Mouse (Mus musculus) heart, embryonic 14.5 days (tissue): ENCODE measurements around the gene 4930435E12Rik. TPM values are rescaled to one million over a fixed set of nuclear protein-coding genes. Genes with fewer than 3 reads are reported as not detected.

ENCODE experiments used
- ATAC-seq: fragments of 200-750 bp; cut with Nextera tagmentation; 2 replicates; pipeline ENCODE4 v1.8.0; 2017; ENCODE audit warnings: low read depth, moderate TSS enrichment; ENCODE audit not compliant: insufficient number of reproducible peaks, insufficient read depth, low FRiP score
- H3K27ac ChIP-seq, 2 experiments: fragments of 200-500 bp in 1 of 2; fragments of 300-500 bp in 1 of 2; sonication (generic) in 1 of 2; replicated peaks in 1 of 2; 2 replicates each; pipeline ENCODE4 v1.5.1; 2012 to 2014; ENCODE audit warnings: low read depth in 2 of 2, low read length in 2 of 2, control low read depth in 1 of 2, mild to moderate bottlenecking in 1 of 2, mixed read lengths in 1 of 2; ENCODE audit not compliant: control insufficient read depth in 1 of 2, insufficient read depth in 1 of 2
- H3K27me3 ChIP-seq: fragments of 300-500 bp; sonication (generic); 2 replicates; pipeline ENCODE4 v1.6.1; 2014; ENCODE audit warnings: mild to moderate bottlenecking, low read length, control low read depth; ENCODE audit not compliant: control insufficient read depth, insufficient read depth
- H3K36me3 ChIP-seq: fragments of 300-500 bp; sonication (generic); 2 replicates; pipeline ENCODE4 v1.6.1; 2014; ENCODE audit warnings: mild to moderate bottlenecking, control low read depth, low read length, mixed read lengths; ENCODE audit not compliant: control insufficient read depth, insufficient read depth
- H3K4me1 ChIP-seq, 2 experiments: fragments of 200-500 bp in 1 of 2; fragments of 300-500 bp in 1 of 2; sonication (generic) in 1 of 2; 2 replicates each; pipeline ENCODE4 v1.6.1; 2012 to 2014; ENCODE audit warnings: low read length in 2 of 2, control low read depth in 1 of 2, mixed read lengths in 1 of 2; ENCODE audit not compliant: control insufficient read depth in 2 of 2, insufficient read depth in 2 of 2
- H3K4me2 ChIP-seq: fragments of 300-500 bp; sonication (generic); 2 replicates; pipeline ENCODE4 v1.6.1; 2014; ENCODE audit warnings: mild to moderate bottlenecking, low read length
- H3K4me3 ChIP-seq, 2 experiments: fragments of 200-500 bp in 1 of 2; fragments of 300-500 bp in 1 of 2; sonication (generic) in 1 of 2; 2 replicates each; pipeline ENCODE4 v1.5.1; 2012 to 2014; ENCODE audit warnings: low read length in 2 of 2, mild to moderate bottlenecking in 2 of 2, control low read depth in 1 of 2, low read depth in 1 of 2, moderate library complexity in 1 of 2; ENCODE audit not compliant: control insufficient read depth in 1 of 2, insufficient read depth in 1 of 2
- H3K9ac ChIP-seq: fragments of 300-500 bp; sonication (generic); 2 replicates; pipeline ENCODE4 v1.6.1; 2014; ENCODE audit warnings: mild to moderate bottlenecking, low read length
- H3K9me3 ChIP-seq: fragments of 300-500 bp; sonication (generic); 2 replicates; pipeline ENCODE4 v1.6.1; 2016; ENCODE audit warnings: low read length, control low read depth; ENCODE audit not compliant: control insufficient read depth
- WGBS: fragments of 180-500 bp; shearing (Covaris S2); extraction: QIAGEN DNeasy Blood & Tissue Kit; methylation state at CpG from one replicate; pipeline ENCODE4 v1.1.7; 2014; 5-methylcytosine and 5-hydroxymethylcytosine counted together
- polyA plus RNA-seq: library from polyadenylated mRNA; unstranded; fragments of >200 nt; fragmentation: Nextera tagmentation; extraction: Ambion mirVana; gene quantifications from 2 replicates; pipeline ENCODE4 v1.2.1, GENCODE M21; 2014

The 4930435E12Rik gene
- polyA plus RNA-seq, result not detected in 2 replicates

DNA sequence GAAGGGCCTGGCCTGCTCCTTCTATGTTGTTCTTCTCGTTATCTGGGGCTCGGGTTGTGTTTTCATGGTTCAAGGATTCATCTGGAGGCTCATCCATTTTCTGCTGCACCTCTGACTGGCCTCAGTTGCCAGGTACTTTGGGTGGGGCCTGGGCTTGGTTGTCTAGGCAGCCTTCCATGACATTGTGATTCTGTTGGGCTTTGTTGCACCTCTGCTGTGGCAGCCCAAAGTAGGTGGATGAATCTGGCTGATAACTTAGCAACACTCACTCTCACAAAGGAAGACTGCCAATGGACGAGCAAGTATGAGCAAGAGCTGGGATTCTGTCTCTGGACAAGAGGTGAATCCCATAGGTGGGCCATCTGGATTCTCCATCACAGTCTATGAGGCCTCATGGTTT lies at the start of gene 4930435E12Rik:
TSS of gene 4930435E12Rik (minus strand) at position 101 of the 400 bp plus-strand sequence.
- no peak for ATAC-seq
- 77% methylated on average over 3 of the region's 3 CpGs for WGBS

DNA sequence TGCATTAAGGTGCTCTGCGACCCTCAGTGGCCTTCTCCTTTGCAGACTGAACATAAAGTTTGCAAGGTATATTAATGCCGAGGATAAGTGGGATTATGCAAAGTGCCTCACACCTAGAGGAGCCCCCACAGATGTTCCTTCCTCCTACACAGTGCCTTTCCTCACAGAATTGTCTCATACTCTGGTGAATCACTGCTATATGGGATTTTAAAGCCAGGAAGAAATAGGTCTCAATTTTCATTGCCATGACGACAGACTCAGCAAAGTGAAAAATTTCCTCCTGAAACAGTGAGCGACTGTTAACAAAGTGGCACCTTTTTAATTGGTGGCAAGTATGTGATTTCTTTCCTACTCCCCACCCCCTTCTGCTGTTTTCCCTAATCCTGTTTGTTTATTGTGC lies 45.9 kb upstream of the 4930435E12Rik start:
- Histone ChIP-seq H3K4me2 (no peak overlapping the region), H3K9ac (no peak overlapping the region), H3K27ac (no peak overlapping the region), H3K4me1 (no peaks in the 10 kb centered on the region), H3K4me3 (no peak overlapping the region), H3K27me3 (no peaks in the 10 kb centered on the region), H3K36me3 (no peaks in the 10 kb centered on the region), H3K9me3 (no peaks in the 10 kb centered on the region)
- ATAC-seq, result no peak
- WGBS, result 31% methylated on average over 4 of the region's 4 CpGs

More for the DNA sequence above, at the start of gene 4930435E12Rik:
- Histone ChIP-seq H3K36me3 (no peaks in the 10 kb centered on the region), H3K4me1 (no peaks in the 10 kb centered on the region), H3K9ac (no peak within 1 kb of the TSS), H3K27me3 (no peaks in the 10 kb centered on the region), H3K9me3 (no peaks in the 10 kb centered on the region), H3K4me3 (no peak within 1 kb of the TSS), H3K27ac (no peak within 1 kb of the TSS), H3K4me2 (no peak within 1 kb of the TSS)

DNA sequence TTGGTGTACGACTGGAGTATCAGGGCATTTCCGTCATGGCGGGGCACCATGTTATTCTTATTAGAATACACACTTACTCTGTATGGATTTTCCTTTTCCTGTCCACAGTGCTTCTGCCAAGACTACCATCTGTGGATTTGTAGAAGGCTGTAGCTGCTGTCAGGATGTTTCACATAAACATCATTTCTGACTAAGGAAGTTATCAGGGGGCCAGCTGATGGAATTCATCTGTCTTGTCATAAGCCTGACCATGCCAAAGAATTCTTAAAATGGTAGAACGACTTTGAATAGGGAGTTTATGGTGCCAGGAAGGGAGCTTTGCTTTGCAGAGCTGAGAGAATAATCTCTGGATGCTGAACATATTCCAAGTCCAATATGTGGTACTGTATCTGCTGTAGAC lies 44.7 kb upstream of the 4930435E12Rik start:
- Histone ChIP-seq H3K4me3 (no peak overlapping the region), H3K27me3 (no peaks in the 10 kb centered on the region), H3K4me2 (no peak overlapping the region), H3K4me1 (no peaks in the 10 kb centered on the region), H3K36me3 (no peaks in the 10 kb centered on the region), H3K9ac (no peak overlapping the region), H3K27ac (no peak overlapping the region), H3K9me3 (no peaks in the 10 kb centered on the region)
- WGBS, result 74% methylated on average over 4 of the region's 4 CpGs
- ATAC-seq, result no peak

DNA sequence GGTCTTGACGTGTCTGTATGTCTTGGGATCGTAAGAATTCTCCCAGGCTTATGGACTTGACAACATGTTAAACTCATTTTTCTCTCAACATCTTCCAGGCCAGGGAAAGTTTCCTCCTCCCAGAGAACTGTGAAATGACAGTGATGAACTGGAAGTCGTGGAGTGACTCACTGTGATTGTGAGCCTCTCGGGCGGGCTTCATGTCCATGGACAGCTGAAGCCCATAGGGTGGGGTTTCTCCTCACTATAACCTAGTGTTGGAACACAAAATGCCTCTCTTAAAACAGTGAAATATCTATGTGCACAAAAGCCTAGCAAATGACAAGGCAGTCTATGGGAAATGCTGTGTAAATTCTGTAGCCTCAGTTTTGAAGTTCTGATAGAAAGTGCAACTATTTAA lies 35.8 kb upstream of the 4930435E12Rik start:
- 57% methylated on average over 5 of the region's 5 CpGs for WGBS
- Histone ChIP-seq H3K4me2 (no peak overlapping the region), H3K27ac (no peak overlapping the region), H3K4me1 (peaks cover 0 to 8% of the 10 kb centered on the region in 2 experiments; a peak in 2 of 4 replicates), H3K36me3 (no peaks in the 10 kb centered on the region), H3K9me3 (0 out of 2 replicates have a peak, but pooled peaks cover 5% of the 10 kb centered on the region), H3K9ac (no peak overlapping the region), H3K27me3 (no peaks in the 10 kb centered on the region), H3K4me3 (no peak overlapping the region)
- ATAC-seq, result no peak

DNA sequence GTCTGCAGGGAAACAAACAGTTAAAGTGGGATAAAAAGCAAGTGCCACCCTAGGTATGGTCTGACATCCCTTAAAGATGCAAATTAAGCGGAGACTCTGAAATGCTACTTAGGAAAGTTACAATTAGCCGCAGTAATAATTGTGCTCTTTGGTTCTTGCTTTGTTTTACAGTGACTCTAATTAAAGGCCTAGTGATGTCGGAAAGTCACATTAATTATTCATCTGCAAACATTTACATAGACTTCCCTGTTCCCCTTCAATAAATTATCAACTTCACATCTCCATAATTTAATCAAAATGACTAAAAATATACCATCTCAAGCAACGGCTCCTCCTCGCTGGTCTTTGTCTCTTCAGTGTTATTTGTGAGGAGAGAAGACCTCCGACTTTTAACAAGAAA lies 32.0 kb upstream of the 4930435E12Rik start:
- Histone ChIP-seq H3K9ac (no peak overlapping the region), H3K9me3 (no peaks in the 10 kb centered on the region), H3K4me1 (peaks cover 0 to 8% of the 10 kb centered on the region in 2 experiments; a peak in 2 of 4 replicates), H3K4me3 (no peak overlapping the region), H3K27ac (no peak overlapping the region), H3K4me2 (no peak overlapping the region), H3K27me3 (peaks cover 2% of the 10 kb centered on the region; the same call in 1 of the 2 replicates), H3K36me3 (no peaks in the 10 kb centered on the region)
- WGBS, result 81% methylated on average over 6 of the region's 6 CpGs
- ATAC-seq, result no peak

DNA sequence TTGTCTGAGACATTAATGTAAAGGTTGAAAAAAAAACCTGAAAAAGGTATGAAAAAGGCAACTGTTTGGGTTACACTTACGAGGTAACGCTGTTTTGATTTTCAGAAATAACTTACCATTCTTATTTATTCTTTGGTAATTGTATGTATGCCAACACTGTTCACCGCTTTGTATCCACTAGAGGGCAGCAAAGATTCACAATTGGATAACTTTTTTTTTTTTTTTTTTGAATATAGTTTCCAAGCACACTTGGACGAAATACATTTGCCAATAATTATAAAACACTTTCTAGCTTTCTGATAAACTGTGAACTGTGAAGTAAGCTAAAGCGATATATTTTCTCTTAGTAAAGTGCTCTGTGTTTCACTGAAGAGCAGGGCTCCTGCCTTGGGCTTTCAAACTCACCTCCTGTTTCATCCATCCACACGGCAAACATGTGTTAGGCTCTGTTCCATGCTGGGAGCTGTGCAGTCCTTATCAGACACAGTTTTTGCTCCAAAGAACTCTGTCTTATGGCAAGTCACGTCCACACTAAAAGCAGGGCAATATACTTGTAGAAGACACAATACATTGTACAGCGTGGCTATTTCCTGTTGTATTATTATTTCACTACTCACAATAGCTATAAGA lies 29.7 kb upstream of the 4930435E12Rik start:
- Histone ChIP-seq H3K27me3 (peaks cover 2% of the 10 kb centered on the region; the same call in 1 of the 2 replicates), H3K9me3 (no peaks in the 10 kb centered on the region), H3K27ac (no peak overlapping the region), H3K4me2 (peak overlapping the region; percentile 37; the same call in 1 of the 2 replicates), H3K36me3 (no peaks in the 10 kb centered on the region), H3K4me1 (no peaks in the 10 kb centered on the region; a peak in 1 of 4 replicates), H3K9ac (no peak overlapping the region), H3K4me3 (no peak overlapping the region)
- no peak for ATAC-seq
- 27% methylated on average over 8 of the region's 8 CpGs for WGBS

DNA sequence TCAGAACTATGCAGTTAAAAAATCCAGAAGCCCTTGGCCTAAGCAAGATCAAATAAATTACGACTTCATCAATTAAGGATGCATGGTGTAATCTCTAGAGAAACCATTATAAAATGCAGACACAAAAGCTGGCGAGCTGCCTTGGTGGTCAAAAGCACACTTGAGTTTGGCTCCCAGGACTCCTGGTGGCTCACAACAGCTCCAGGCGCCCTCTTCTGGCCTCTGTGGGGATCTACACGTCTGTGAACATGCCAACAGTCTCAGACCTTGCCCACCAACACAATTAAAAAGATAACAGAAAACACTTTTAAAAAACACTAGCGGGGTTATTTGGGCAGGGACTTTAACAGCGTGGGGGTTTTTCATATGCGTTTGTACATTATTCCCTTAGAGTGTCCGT lies 16.0 kb downstream of the 4930435E12Rik start:
- Histone ChIP-seq H3K9me3 (no peaks in the 10 kb centered on the region), H3K4me3 (no peak overlapping the region), H3K9ac (no peak overlapping the region), H3K4me1 (peaks cover 10 to 23% of the 10 kb centered on the region in 2 experiments), H3K4me2 (no peak overlapping the region), H3K36me3 (no peaks in the 10 kb centered on the region), H3K27me3 (no peaks in the 10 kb centered on the region), H3K27ac (no peak overlapping the region)
- 23% methylated on average over 8 of the region's 8 CpGs for WGBS
- no peak; the same call in 1 of the 2 replicates for ATAC-seq

DNA sequence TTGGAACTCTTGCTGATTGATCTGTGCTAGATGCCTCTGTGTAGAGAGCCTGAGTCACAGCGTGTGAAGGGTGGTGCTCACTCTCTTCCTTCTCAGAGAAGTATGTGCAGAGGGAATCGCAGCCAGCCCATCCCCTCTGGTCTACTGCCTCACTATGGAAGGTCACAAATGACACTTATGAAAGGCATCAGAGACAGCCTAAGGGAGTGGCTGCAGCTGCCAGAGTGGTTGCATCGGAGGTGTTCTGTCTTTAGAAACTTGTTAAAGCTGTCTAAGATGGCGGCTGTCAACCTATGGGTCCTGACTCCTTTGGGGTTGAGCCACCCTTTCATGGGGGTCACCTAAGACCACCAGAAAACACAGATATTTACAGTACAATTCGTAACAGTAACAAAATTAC lies 18.4 kb downstream of the 4930435E12Rik start:
- WGBS, result 46% methylated on average over 5 of the region's 5 CpGs
- Histone ChIP-seq H3K9ac (no peak overlapping the region), H3K4me1 (peaks cover 4% of the 10 kb centered on the region in 2 experiments), H3K4me3 (no peak overlapping the region), H3K27ac (no peak overlapping the region), H3K9me3 (no peaks in the 10 kb centered on the region), H3K27me3 (no peaks in the 10 kb centered on the region), H3K36me3 (no peaks in the 10 kb centered on the region), H3K4me2 (no peak overlapping the region)
- no peak for ATAC-seq
